Mouse (Mus musculus) liver, postnatal 0 days (tissue): ENCODE measurements at regions not wholly inside any gene's neighbourhood (a gene's known extent, or its start where the extent isn't known, plus 50 kb on each side); places are given as distances from the start of the nearest gene placed in this dataset.

Experiments
- CTCF ChIP-seq: sonication (generic); IDR thresholded peaks from 2 replicates; pipeline ENCODE4 v1.5.1; 2016; ENCODE audit warnings: antibody characterized with exemption, low read depth
- EP300 ChIP-seq: IDR thresholded peaks from 2 replicates; pipeline ENCODE4 v1.6.1; 2016; ENCODE audit warnings: antibody characterized with exemption, low read depth, mild to moderate bottlenecking

GRCm38 (mm10) chr11:45174071-45174470 lies 557.0 kb downstream of the Ebf1 start:
- no peak for TF ChIP-seq CTCF
- no peak for TF ChIP-seq EP300
